Mouse (Mus musculus) hindbrain, postnatal 0 days (tissue): Measurements from ENCODE around the gene Anp32a. TPM values are rescaled to one million over a fixed set of nuclear protein-coding genes. Genes with fewer than 3 reads are reported as not detected.

ENCODE experiments used
- ATAC-seq: fragments of 200-750 bp; cut with Nextera tagmentation; 2 replicates; pipeline ENCODE4 v1.8.0; 2017; ENCODE audit warnings: mild to moderate bottlenecking, moderate TSS enrichment, moderate library complexity
- DNase-seq: peaks from one replicate; pipeline ENCODE4 v3.0.0-alpha.2; 2015; ENCODE audit warnings: low spot score
- H3K27ac ChIP-seq: fragments of 300-500 bp; sonication (generic); 2 replicates; pipeline ENCODE4 v1.5.1; 2014; ENCODE audit warnings: mild to moderate bottlenecking
- H3K27me3 ChIP-seq: fragments of 300-500 bp; sonication (generic); 2 replicates; pipeline ENCODE4 v1.6.1; 2014; ENCODE audit warnings: low read length, mixed read lengths; ENCODE audit not compliant: insufficient read depth
- H3K36me3 ChIP-seq: fragments of 300-500 bp; sonication (generic); 2 replicates; pipeline ENCODE4 v1.6.1; 2014; ENCODE audit warnings: low read length, mixed read lengths; ENCODE audit not compliant: insufficient read depth
- H3K4me1 ChIP-seq: fragments of 300-500 bp; sonication (generic); 2 replicates; pipeline ENCODE4 v1.6.1; 2014; ENCODE audit warnings: antibody characterized with exemption, low read length, mixed read lengths; ENCODE audit not compliant: insufficient read depth
- H3K4me2 ChIP-seq: fragments of 300-500 bp; sonication (generic); 2 replicates; pipeline ENCODE4 v1.6.1; 2014; ENCODE audit warnings: low read depth, mild to moderate bottlenecking, low read length, moderate library complexity, mixed read lengths
- H3K4me3 ChIP-seq: fragments of 300-500 bp; sonication (generic); 2 replicates; pipeline ENCODE4 v1.5.1; 2014; ENCODE audit warnings: low read length
- H3K9ac ChIP-seq: fragments of 300-500 bp; sonication (generic); replicated peaks from 2 replicates; pipeline ENCODE4 v1.6.1; 2014; ENCODE audit warnings: mild to moderate bottlenecking, low read length, moderate library complexity, mixed read lengths
- H3K9me3 ChIP-seq: fragments of 300-500 bp; sonication (generic); 2 replicates; pipeline ENCODE4 v1.6.1; 2016; ENCODE audit warnings: low read length, mixed read lengths
- CTCF ChIP-seq: IDR thresholded peaks from 2 replicates; pipeline ENCODE4 v1.5.1; 2016; ENCODE audit warnings: antibody characterized with exemption, control low read depth, low read depth
- WGBS: fragments of 180-500 bp; shearing (Covaris S2); extraction: QIAGEN DNeasy Blood & Tissue Kit; methylation state at CpG from one replicate; pipeline ENCODE4 v1.1.7; 2014; 5-methylcytosine and 5-hydroxymethylcytosine counted together
- polyA plus RNA-seq: library from polyadenylated mRNA; unstranded; fragments of >200 nt; fragmentation: Nextera tagmentation; extraction: Ambion mirVana; gene quantifications from 2 replicates; pipeline ENCODE4 v1.2.1, GENCODE M21; 2015
- total RNA-seq: library from RNA; depleted of rRNA; stranded (reverse); fragments of >200 nt; gene quantifications from 2 replicates; pipeline ENCODE4 v1.2.3, GENCODE M21; 2014; rRNA removed

Gene Anp32a
- total and polyA plus RNA-seq, 2 experiments from 2014 or later: 50.7 to 112 TPM

GRCm38 (mm10) chr9:62422926-62423325 lies 81.8 kb downstream of the Anp32a start:
- WGBS: 87% methylated on average over 10 of the region's 10 CpGs
- ATAC-seq: no peak
- H3K9ac ChIP-seq: no peak overlapping the region
- H3K27me3 ChIP-seq: no peaks in the 10 kb centered on the region
- no peak for DNase-seq
- H3K4me2 ChIP-seq: no peak overlapping the region
- TF ChIP-seq CTCF: no peak
- no peaks in the 10 kb centered on the region for H3K9me3 ChIP-seq
- H3K4me1 ChIP-seq: no peaks in the 10 kb centered on the region
- peaks cover 30% of the 10 kb centered on the region for H3K36me3 ChIP-seq
- H3K27ac ChIP-seq: no peak overlapping the region
- H3K4me3 ChIP-seq: no peak overlapping the region

- Histone ChIP-seq H3K27me3 (no peaks in the 10 kb centered on the region), H3K9me3 (no peaks in the 10 kb centered on the region), H3K9ac (no peak overlapping the region), H3K4me3 (no peak overlapping the region), H3K4me2 (no peak overlapping the region), H3K27ac (no peak overlapping the region), H3K36me3 (peaks cover 38% of the 10 kb centered on the region), H3K4me1 (no peaks in the 10 kb centered on the region)
- 95% methylated on average over 10 of the region's 10 CpGs for WGBS
- no peak for ATAC-seq
- TF ChIP-seq CTCF: no peak
- no peak for DNase-seq
These were observed 82.8 kb downstream of the Anp32a start for GRCm38 (mm10) chr9:62423871-62424270.

- peaks cover 50% of the 10 kb centered on the region for H3K36me3 ChIP-seq
- no peak for ATAC-seq
These were observed 84.2 kb downstream of the Anp32a start for GRCm38 (mm10) chr9:62425265-62425664.

GRCm38 (mm10) chr9:62426021-62426420 lies 84.9 kb downstream of the Anp32a start:
- H3K9me3 ChIP-seq: no peaks in the 10 kb centered on the region
- H3K4me1 ChIP-seq: no peaks in the 10 kb centered on the region
- no peaks in the 10 kb centered on the region for H3K27me3 ChIP-seq
- 81% methylated on average over 15 of the region's 19 CpGs for WGBS
- H3K4me2 ChIP-seq: no peak overlapping the region
- no peak overlapping the region for H3K9ac ChIP-seq
- no peak overlapping the region for H3K4me3 ChIP-seq
- ATAC-seq (no peak), DNase-seq (no peak)
- TF ChIP-seq CTCF: no peak
- H3K27ac ChIP-seq: no peak overlapping the region
- H3K36me3 ChIP-seq: peaks cover 57% of the 10 kb centered on the region

More at GRCm38 (mm10) chr9:62425265-62425664, 84.2 kb downstream of the Anp32a start:
- TF ChIP-seq CTCF: no peak
- DNase-seq: no peak
- WGBS: 62% methylated on average over 5 of the region's 5 CpGs
- H3K9me3 ChIP-seq: no peaks in the 10 kb centered on the region
- H3K4me2 ChIP-seq: no peak overlapping the region
- H3K27ac ChIP-seq: no peak overlapping the region
- H3K4me3 ChIP-seq: no peak overlapping the region
- H3K27me3 ChIP-seq: no peaks in the 10 kb centered on the region
- no peak overlapping the region for H3K9ac ChIP-seq
- H3K4me1 ChIP-seq: no peaks in the 10 kb centered on the region

GRCm38 (mm10) chr9:62426531-62426930 lies 85.4 kb downstream of the Anp32a start:
- no peak for TF ChIP-seq CTCF
- Histone ChIP-seq H3K4me1 (no peaks in the 10 kb centered on the region), H3K27ac (no peak overlapping the region), H3K4me2 (no peak overlapping the region), H3K9ac (no peak overlapping the region), H3K4me3 (no peak overlapping the region), H3K27me3 (no peaks in the 10 kb centered on the region), H3K9me3 (no peaks in the 10 kb centered on the region), H3K36me3 (peaks cover 62% of the 10 kb centered on the region)
- ATAC-seq (no peak), DNase-seq (no peak)
- 92% methylated on average over 6 of the region's 6 CpGs for WGBS

- 81% methylated on average over 8 of the region's 8 CpGs for WGBS
- Histone ChIP-seq H3K9ac (no peak overlapping the region), H3K4me3 (no peak overlapping the region), H3K9me3 (no peaks in the 10 kb centered on the region), H3K27ac (no peak overlapping the region), H3K27me3 (no peaks in the 10 kb centered on the region), H3K4me2 (no peak overlapping the region), H3K36me3 (peaks cover 62% of the 10 kb centered on the region), H3K4me1 (no peaks in the 10 kb centered on the region)
- TF ChIP-seq CTCF: no peak
- no peak for ATAC-seq
- no peak for DNase-seq
These were observed 85.9 kb downstream of the Anp32a start for GRCm38 (mm10) chr9:62427010-62427409.

Other genes with a start within 250 kb of the Anp32a start
- gene Glce, start 218.6 kb upstream of the Anp32a start, total RNA-seq: 42.1 and 44.5 TPM in 2 replicates
- 21.0 and 25.1 TPM in 2 replicates for gene Glce, start 218.6 kb upstream of the Anp32a start, polyA plus RNA-seq
- not detected in 2 replicates for gene Spesp1, start 59.1 kb upstream of the Anp32a start, total RNA-seq
- not detected in 2 replicates for gene Spesp1, start 59.1 kb upstream of the Anp32a start, polyA plus RNA-seq
- gene Coro2b, start 195.8 kb downstream of the Anp32a start, total RNA-seq: 42.6 and 47.2 TPM in 2 replicates
- gene Coro2b, start 195.8 kb downstream of the Anp32a start, polyA plus RNA-seq: 24.7 and 25.0 TPM in 2 replicates